Mouse (Mus musculus): ENCODE measurements around the gene Gm10134. TPM values are rescaled to one million over a fixed set of nuclear protein-coding genes. Genes with fewer than 3 reads are reported as not detected.
"Not testable (repeated sequence)": the region's sequence is repeated elsewhere in the genome, so short reads cannot be mapped to it uniquely, and the experiment has no call there.

Gm10134 gene
- polyA plus RNA-seq, 1 experiment from 2014 or later = 4.6 TPM

DNA sequence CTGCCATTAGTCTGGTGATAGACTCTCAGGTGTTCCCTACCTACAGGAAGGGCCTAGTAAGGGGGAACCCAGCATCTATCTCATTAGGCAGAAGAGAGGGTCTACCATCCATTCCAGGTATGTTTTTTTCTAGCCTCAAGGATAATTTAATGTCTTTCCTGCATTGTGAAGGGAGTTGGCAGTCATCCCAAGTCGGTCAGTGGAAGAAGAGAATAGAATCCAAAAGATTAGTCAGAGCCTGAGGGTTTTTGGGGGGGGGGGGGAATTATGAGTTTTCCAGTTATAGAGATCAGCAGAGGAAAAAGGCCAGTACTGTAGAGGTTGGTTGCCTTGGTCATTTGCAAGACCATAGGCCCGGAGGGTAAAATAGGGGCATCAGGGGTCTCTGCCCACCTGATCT lies 11.4 kb upstream of the Gm10134 start:
- no peak overlapping the region for H3K27ac ChIP-seq
- H3K36me3 ChIP-seq (ENCODE audit: inconsistent target) = no peaks in the 10 kb centered on the region
- H3K79me2 ChIP-seq (ENCODE audit: inconsistent target) = no peaks in the 10 kb centered on the region
- no peak overlapping the region for H3K4me3 ChIP-seq (ENCODE audit: inconsistent target)
- WGBS (ENCODE audit: missing documents) = 88% methylated on average over 2 of the region's 2 CpGs

- H3K36me3 ChIP-seq (ENCODE audit: inconsistent target) = no peaks in the 10 kb centered on the region
- no peaks in the 10 kb centered on the region for H3K79me2 ChIP-seq (ENCODE audit: inconsistent target)
- H3K4me3 ChIP-seq (ENCODE audit: inconsistent target) = no peak overlapping the region
- 63% methylated on average over 14 of the region's 14 CpGs for WGBS (ENCODE audit: missing documents)
- H3K27ac ChIP-seq = no peak overlapping the region
Observed at GRCm38 (mm10) chr2:28495207-28495756, 10.6 kb upstream of the Gm10134 start.

GRCm38 (mm10) chr2:28495801-28496595 lies 9.9 kb upstream of the Gm10134 start:
- Histone ChIP-seq H3K36me3 (ENCODE audit: inconsistent target) (no peaks in the 10 kb centered on the region), H3K79me2 (ENCODE audit: inconsistent target) (no peaks in the 10 kb centered on the region), H3K27ac (no peak overlapping the region), H3K4me3 (ENCODE audit: inconsistent target) (no peak overlapping the region)
- 91% methylated on average over 16 of the region's 16 CpGs for WGBS (ENCODE audit: missing documents)

DNA sequence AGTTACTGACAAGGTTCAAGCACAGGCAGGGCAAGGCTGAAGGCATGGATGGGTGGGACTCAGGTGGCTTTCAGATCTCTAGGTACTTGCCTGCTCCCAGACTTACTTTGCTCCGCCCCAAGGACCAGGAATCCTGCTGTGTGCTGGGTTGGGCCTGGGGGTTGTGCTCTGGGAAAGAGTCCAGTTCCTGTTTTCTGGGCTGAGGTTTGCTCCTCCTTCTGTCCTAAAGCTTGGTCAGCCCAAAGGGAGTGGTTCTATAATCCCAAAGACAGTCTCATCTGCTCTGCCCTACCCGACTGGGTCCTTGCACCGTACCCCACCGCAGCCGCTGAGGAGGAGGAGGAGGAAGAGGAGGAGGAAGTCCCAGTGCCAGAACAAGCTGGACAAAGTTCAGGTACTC lies 9.2 kb upstream of the Gm10134 start, which contains the start of gene Gbgt1:
Gene Gbgt1 (plus strand): TSS at position 221 of the 400 bp plus-strand sequence.
- no peaks in the 10 kb centered on the region for H3K36me3 ChIP-seq (ENCODE audit: inconsistent target)
- H3K4me3 ChIP-seq (ENCODE audit: inconsistent target) = no peak within 1 kb of the TSS; the same call in 1 of the 2 replicates
- H3K27ac ChIP-seq = no peak within 1 kb of the TSS
- no peaks in the 10 kb centered on the region for H3K79me2 ChIP-seq (ENCODE audit: inconsistent target)
- 71% methylated on average over 5 of the region's 5 CpGs for WGBS (ENCODE audit: missing documents)

GRCm38 (mm10) chr2:28497561-28497960 lies 8.3 kb upstream of the Gm10134 start:
- WGBS (ENCODE audit: missing documents) = 97% methylated on average over 5 of the region's 5 CpGs
- H3K36me3 ChIP-seq (ENCODE audit: inconsistent target) = no peaks in the 10 kb centered on the region
- no peak overlapping the region for H3K27ac ChIP-seq
- no peaks in the 10 kb centered on the region for H3K79me2 ChIP-seq (ENCODE audit: inconsistent target)
- H3K4me3 ChIP-seq (ENCODE audit: inconsistent target) = no peak overlapping the region

- Histone ChIP-seq H3K4me3 (ENCODE audit: inconsistent target) (no peak overlapping the region), H3K27ac (no peak overlapping the region), H3K79me2 (ENCODE audit: inconsistent target) (no peaks in the 10 kb centered on the region), H3K36me3 (ENCODE audit: inconsistent target) (no peaks in the 10 kb centered on the region)
- 16% methylated on average over 4 of the region's 4 CpGs for WGBS (ENCODE audit: missing documents)
Observed at GRCm38 (mm10) chr2:28498431-28498830, 7.5 kb upstream of the Gm10134 start.

GRCm38 (mm10) chr2:28502987-28503386 lies 2.9 kb upstream of the Gm10134 start:
- Histone ChIP-seq H3K79me2 (ENCODE audit: inconsistent target) (no peaks in the 10 kb centered on the region), H3K36me3 (ENCODE audit: inconsistent target) (no peaks in the 10 kb centered on the region), H3K27ac (no peak overlapping the region), H3K4me3 (ENCODE audit: inconsistent target) (no peak overlapping the region)
- WGBS (ENCODE audit: missing documents) = 65% methylated on average over 10 of the region's 10 CpGs

DNA sequence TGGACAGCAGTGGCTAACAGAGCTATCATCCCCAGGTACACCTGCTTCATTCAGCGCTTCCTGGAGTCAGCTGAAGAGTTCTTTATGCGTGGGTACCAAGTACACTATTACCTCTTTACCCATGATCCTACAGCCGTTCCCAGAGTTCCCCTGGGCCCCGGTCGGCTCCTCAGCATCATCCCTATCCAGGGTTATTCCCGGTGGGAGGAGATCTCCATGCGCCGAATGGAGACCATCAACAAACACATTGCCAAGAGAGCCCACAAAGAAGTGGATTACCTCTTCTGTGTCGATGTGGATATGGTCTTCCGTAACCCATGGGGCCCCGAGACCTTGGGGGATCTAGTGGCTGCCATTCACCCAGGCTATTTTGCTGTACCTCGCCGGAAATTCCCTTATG lies 1.2 kb upstream of the Gm10134 start:
- H3K4me3 ChIP-seq (ENCODE audit: inconsistent target) = no peak overlapping the region
- no peaks in the 10 kb centered on the region for H3K79me2 ChIP-seq (ENCODE audit: inconsistent target)
- no peaks in the 10 kb centered on the region for H3K36me3 ChIP-seq (ENCODE audit: inconsistent target)
- H3K27ac ChIP-seq = no peak overlapping the region
- 90% methylated on average over 12 of the region's 13 CpGs for WGBS (ENCODE audit: missing documents)

DNA sequence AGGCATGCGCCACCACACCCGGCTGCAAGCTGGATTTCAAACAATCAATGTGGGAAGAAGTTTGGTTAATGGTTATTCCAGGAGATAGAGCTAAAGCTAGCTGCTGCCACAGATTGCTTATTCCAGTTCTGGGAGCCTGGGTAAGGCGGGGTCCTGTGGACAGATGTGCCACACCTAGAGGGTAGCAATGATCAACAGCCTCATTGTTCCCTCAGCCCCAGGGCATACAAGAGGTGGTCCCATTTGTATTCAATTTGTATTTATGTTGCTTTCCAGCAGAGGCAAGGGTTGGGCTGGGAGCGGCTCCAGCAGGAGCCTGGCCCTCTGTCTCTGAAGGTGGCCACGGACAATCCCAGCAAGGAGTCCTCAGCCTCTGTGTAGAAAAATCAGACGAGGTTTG lies 396 bp downstream of the Gm10134 start:
- 89% methylated on average over 6 of the region's 6 CpGs for WGBS (ENCODE audit: missing documents)

GRCm38 (mm10) chr2:28511600-28511999 lies 5.7 kb downstream of the Gm10134 start:
- H3K79me2 ChIP-seq (ENCODE audit: inconsistent target); H3K27ac ChIP-seq; H3K4me3 ChIP-seq (ENCODE audit: inconsistent target); H3K36me3 ChIP-seq (ENCODE audit: inconsistent target): not testable (repeated sequence)
- WGBS (ENCODE audit: missing documents) = 42% methylated on average over 5 of the region's 5 CpGs

More for the DNA sequence above, 396 bp downstream of the Gm10134 start:
- Histone ChIP-seq H3K36me3 (ENCODE audit: inconsistent target) (no peaks in the 10 kb centered on the region), H3K4me3 (ENCODE audit: inconsistent target) (no peak overlapping the region), H3K27ac (no peak overlapping the region), H3K79me2 (ENCODE audit: inconsistent target) (no peaks in the 10 kb centered on the region)

GRCm38 (mm10) chr2:28512798-28513401 lies 7.0 kb downstream of the Gm10134 start, which contains the start of gene Ralgds:
TSS of gene Ralgds (plus strand) at chr2:28513125.
- Histone ChIP-seq H3K27ac (no peak within 1 kb of the TSS), H3K79me2 (ENCODE audit: inconsistent target) (no peaks in the 10 kb centered on the region), H3K4me3 (ENCODE audit: inconsistent target) (peak within 1 kb of the TSS; percentile 31), H3K36me3 (ENCODE audit: inconsistent target) (no peaks in the 10 kb centered on the region)
- WGBS (ENCODE audit: missing documents) = 1% methylated on average over 67 of the region's 71 CpGs

DNA sequence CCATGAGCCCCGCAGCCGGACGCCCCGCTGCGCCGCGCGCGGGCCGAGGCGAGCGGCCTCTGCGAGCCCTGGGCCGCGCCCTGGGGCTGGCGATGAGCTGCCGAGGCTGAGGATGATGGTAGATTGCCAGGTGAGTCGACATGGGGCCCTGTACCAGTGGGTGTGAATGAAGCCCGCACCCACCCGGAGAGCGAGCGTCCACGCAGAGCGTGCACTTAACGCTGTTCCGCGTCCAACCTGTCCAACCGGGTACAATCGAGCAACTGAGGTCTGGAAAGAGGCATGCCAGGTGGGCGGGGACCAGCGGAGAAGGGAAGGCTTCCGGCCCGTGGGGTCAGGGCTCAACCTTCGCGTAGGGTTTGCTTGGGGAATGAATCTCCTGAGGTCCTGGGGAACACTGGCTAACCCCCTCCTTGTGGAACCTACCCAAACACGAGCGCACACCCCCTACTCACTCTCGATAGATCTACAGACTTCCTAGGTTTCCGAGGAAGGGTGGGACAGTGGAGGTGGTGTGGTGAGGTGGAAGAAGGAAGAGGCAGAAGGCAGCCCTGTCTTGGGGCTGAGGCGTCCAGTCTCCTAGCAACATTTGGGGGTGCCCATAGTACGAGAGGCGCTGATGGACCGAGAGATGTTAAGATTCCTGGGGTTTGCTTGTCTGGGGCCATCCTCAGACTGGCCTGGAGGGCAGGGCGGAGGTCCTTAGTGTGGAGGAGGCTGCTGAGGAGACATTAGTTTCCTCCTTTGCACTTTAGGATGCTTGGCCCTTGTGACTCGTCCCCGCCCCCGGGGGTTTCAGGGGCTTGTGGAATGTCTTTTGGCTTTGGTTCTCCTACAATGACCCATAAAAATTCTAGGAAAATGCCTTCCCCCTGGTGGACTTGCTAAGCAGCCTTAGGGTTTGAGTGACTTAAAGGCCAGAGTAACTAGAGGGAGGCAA lies 7.8 kb downstream of the Gm10134 start:
- WGBS (ENCODE audit: missing documents) = 4% methylated on average over 46 of the region's 47 CpGs
- H3K4me3 ChIP-seq (ENCODE audit: inconsistent target) = peak overlapping the region; percentile 31
- no peaks in the 10 kb centered on the region for H3K79me2 ChIP-seq (ENCODE audit: inconsistent target)
- H3K36me3 ChIP-seq (ENCODE audit: inconsistent target) = no peaks in the 10 kb centered on the region
- H3K27ac ChIP-seq = no peak overlapping the region

DNA sequence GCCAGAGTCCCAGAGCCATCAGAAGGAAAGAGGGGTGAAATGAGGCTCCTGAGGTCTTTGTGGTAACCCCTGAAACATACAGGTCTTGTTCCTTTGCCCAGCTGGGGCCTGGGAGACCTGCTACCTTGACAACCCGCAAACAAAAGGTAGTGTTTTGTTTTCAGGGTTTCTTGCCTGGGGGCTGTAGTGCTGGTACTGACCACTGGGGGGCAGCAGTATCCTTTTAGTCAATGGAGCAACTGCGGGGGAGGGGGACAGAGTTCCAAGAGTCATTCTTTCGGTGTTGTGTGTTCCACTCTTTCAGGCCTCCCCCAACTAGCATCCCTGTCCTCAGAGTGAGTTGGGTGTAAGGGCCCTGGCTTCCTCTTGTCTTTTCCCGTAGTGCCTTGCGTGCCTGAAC lies 8.6 kb downstream of the Gm10134 start:
- Histone ChIP-seq H3K36me3 (ENCODE audit: inconsistent target) (no peaks in the 10 kb centered on the region), H3K79me2 (ENCODE audit: inconsistent target) (no peaks in the 10 kb centered on the region), H3K4me3 (ENCODE audit: inconsistent target) (no peak overlapping the region), H3K27ac (no peak overlapping the region)
- 24% methylated on average over 5 of the region's 5 CpGs for WGBS (ENCODE audit: missing documents)

DNA sequence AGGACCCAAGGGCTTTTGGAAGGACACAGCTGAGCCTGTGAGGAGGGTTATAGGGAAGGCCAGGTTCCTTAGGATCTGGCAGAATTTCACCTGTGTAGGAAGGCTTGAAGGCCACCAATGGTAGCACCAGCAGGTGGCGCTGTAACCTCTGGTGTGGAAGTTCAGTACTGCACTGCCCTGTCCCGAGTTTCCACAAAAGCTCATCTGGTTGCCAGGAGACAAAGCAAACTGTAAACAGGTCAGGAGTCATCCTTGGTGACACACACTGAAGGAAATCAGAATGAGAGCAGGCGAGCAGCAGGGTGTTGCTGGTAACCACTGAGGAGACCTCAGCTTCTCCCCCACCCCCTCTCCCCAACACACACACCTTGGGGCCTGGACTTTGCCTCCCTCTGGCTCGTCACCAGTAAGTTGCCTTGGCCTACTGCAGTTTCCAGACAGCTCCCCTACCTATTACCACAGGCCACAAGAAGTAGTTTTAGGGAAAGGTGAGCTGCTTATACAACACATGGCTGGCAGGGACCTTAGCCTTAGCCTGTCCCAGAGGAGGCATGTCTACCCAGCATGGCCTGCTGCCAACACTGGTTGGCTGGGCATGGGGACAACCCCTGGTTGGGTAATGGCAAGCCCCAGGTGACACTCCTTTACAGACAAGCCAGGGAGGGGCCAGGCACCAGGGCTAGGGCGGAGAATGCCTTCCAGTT lies 11.5 kb downstream of the Gm10134 start:
- WGBS (ENCODE audit: missing documents) = 45% methylated on average over 5 of the region's 5 CpGs
- no peak overlapping the region for H3K27ac ChIP-seq
- no peaks in the 10 kb centered on the region for H3K36me3 ChIP-seq (ENCODE audit: inconsistent target)
- H3K79me2 ChIP-seq (ENCODE audit: inconsistent target) = no peaks in the 10 kb centered on the region
- H3K4me3 ChIP-seq (ENCODE audit: inconsistent target) = no peak overlapping the region

Data from macrophage (primary cell).